Mouse (Mus musculus) lung, postnatal 36 days (tissue): ENCODE results near the gene Ralgps1.
A peak's percentile ranks its signal among the peaks of the same experiment; 100 is the strongest.

ENCODE experiments used
- DNase-seq: peaks from one replicate; pipeline ENCODE4 v3.0.0; 2022; ENCODE audit warnings: mixed read lengths

Gene Ralgps1

DNA sequence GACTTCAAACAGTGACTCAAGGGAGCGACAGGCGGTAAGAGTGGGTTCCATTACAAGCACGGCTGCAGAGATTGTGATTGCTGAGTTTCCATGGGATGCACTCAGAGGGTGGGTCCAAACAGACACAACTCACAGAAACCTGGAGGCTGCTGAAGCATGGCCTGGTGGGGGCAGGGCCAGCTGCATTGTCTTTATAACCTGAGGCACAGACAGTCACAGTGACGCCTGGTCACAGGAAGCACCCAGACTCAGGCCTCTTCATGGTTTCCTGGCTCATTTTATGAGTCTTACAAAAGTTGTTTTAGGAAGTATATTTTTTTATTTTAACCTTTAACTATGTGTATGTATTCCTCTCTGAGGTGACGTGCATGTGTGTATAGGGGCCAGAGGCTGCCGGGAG, 201.8 kb downstream of the Ralgps1 start:
- DNase-seq, result no peak

DNA sequence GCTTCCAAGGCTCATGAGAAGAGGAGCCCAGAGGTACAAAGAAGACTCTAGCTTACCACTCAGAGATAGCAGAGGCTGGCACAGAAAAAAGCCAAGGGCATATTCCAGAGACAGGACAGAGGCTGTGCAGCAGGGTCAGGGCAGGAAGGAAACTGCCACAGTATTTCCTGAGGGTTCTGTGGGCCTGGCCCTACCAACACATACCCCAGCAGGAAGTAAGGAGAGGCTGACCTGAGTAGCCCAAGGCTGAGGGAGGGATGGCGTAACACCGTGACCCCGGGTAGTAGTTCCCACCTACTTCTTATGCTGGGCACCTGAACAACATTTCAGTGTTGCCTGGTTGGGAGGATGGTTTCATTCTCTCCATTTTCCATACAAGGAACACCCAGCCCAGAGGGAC, 204.2 kb downstream of the Ralgps1 start:
- DNase-seq, result no peak

DNA sequence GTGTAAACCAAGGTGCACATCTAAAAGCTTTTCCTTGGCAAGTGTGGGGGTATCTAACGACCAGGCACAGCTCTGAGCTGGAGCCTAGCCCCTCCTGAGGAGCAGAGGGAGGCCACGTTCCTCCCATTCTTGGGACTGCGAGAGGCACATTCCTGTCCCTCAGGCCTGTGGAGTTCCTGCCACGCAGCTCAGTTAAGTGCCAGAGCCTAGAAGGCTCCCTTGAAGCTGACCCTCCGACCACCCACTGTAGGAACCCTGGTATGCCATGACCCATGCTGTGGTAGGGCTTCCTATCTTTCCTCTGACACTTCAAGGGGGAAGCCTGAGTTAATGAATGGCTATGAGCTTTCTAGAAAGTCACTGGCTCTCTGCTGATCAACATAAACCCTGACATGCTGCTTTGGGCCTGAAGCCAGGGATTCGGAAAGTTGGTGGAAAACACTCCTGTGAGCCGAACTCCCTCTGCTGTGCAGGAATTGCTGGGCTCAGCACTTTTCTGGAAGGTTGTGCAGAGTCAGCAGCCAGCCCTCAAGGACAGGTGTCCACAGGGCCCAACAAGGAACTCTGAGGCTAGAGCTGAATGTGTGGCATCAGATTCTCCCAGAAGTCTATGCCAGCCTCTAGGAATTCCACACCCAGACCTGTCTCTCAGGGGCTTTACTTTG, 205.4 kb downstream of the Ralgps1 start:
- no peak for DNase-seq

DNA sequence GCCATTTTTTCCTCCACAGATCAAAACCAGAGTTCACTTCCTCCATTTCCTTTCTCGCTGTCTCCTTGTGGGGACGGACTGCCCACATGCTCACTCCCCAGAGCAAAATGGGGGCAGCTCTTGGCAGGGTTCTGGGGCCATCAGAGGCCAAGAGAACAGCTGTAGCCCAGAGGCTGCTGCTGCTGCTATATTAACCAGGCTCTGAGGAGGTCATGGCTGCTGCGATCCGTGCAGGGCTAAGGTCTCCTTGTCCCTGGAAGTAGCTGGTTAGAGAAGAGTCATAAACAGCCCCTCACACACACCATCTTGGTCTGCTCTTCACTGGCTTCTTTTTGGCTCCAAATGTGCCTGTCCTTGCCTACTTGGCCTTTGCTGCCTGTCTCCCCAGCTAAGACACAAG, 206.1 kb downstream of the Ralgps1 start:
- no peak for DNase-seq

DNA sequence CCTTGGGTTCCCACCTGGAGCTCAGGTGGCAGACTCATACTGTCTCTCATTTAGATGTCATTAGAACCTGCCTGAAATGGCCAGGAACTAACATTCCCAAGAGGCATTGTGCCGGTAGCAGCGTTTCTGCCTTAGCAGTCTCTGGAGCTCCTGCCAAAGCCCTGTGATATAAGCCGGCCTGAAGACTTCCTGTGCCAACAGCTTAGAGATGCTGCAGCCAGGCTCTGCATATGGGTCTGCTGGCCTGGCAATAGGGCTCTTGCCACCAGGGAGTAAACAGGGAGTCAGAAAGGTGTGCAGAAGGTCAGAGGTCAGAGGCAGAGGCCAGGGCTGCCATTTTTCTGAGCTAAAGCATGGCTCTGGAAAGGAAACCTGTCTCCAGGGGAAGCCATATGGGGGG, 206.6 kb downstream of the Ralgps1 start:
- no peak for DNase-seq

DNA sequence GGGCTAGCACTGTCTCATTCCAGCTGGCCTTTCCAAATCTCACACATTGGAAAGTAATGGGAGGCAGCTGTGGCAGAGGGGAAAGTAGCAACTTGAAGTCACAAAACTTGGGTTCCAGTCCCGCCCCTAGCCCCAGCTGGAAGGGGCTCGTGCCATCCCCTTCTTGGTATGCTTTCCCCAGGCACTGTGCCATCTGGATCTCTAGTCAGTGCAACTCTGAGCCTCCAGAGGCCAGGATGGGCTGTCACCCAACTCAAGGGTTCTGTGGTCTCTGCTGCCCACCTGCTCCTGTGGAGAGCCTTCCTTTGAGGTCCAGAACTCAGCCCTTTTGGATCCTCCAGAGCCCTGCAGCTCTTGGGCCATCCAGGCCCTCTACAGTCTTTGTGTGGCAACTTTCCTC, 209.2 kb downstream of the Ralgps1 start:
- no peak for DNase-seq

DNA sequence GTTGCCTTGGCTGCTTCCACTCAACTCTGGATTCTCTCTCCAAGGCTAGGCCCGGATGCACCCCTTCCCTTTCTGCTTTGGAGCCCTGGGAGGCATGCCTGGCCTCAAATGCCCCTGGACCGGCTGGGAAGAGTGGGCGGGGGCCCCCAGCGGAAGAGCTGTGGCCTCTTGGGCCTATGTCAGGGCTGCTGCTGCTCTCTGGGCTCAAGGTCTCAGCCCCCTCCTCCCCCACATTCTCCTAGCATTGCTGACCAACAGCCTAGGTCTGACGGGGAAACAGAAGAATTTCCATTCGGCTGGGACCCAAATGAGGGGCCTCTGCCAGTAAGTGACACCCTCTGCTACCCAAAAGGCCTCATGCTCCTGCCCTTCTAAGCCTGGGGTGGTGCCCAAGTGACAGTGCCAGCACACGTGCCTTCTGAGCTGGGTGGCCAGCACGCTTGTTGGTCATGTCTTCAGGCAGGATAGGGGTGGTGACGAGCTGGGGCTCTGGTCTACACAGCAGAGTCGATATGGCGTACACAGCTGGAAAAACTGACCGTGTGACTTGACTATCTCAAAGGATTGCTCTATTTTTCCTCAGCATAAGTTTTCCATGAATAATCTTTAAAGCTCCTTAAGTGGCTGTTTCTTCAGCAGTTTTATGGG, 210.8 kb downstream of the Ralgps1 start:
- peak; percentile 44 for DNase-seq

DNA sequence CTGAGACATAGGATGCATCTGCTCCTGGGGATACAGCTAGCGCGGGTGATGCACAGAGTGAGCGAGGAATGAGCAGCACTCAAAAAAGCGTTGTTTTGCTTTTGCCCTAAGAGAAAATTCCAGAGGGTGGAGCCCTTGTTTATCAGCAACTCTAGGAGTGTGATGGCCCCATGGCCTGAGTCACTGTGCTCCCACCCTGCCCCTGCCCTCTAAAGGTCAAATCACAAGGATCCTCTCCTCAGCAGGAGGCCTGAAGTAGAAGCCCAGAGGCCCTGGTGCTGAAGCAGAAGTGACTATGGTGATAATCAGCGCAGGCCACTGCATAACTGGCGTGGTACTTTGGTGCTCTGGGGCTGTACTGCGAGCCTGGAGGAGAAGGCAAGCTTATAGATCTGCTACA, 211.7 kb downstream of the Ralgps1 start:
- no peak for DNase-seq

DNA sequence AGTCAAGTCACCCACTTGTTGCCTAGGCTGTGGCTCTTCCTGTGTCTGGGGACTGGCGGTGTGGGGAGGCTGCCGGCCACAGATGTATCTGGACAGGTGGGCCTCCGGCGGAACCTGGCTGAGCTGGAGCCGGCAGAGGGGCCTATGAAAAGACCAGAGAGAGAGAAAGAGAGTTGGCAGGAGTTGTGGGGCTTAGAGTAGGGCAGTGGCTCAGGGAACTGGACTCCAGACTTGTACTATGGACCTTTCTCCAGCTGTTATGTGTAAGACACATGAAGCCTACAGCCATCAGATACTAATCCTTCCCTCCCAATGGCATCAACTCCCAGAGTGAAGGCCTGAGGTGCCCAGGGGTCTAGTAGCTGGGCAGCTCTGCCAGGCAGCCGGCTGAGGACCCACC, 212.4 kb downstream of the Ralgps1 start:
- no peak for DNase-seq

DNA sequence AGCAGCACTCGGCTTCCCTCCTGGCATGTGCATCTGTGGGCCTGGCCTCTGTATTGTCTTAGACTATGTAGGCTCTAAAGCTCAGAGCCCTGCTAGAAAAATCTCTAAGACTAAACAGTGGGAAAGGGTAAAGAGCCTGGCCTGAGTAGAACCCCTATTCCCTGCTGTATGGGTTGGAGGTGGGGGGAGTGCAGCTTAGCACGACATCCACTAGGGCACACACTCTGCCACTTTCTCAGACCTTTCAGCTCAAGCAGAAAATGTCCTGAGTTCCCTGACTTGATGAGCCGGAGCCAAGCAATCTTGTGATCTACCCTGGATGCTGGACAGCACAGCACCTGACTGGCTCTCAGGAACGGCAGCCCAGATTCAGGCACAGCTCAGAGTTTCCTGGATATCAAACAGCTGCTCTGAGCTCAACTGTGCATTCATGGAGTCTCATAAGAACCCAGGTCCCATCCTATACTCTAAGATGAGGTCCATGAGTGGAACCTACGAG, 215.0 kb downstream of the Ralgps1 start:
- no peak for DNase-seq

DNA sequence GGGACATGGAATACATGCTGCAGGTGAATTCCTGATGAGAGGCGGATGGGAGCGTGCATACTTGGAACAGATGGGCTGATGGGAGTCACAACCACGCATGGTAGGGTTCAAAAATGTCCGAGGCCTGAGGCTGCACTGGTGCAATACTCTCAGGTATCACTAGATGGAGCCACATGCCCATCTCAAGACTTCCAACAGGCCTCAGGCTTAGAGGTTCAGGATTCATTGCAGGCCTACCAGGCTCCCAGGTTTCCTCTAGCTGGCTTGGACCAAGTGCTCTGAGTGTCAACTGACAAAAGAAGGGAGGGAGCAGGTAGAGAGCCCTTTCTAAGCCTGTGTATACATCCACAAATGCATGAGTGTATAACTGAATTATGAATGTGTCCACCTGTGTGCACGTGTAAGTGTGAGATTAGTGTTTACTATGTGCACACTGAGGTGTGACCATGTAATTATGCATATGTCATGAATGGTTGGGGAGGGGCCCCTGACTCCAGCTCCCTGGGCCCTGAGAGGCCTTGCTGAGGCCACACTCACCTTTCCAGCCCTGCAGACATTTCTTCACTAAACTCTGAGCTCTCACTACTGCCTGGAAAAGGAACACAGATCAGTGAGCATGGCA, 216.4 kb downstream of the Ralgps1 start:
- DNase-seq, result peak; percentile 84

DNA sequence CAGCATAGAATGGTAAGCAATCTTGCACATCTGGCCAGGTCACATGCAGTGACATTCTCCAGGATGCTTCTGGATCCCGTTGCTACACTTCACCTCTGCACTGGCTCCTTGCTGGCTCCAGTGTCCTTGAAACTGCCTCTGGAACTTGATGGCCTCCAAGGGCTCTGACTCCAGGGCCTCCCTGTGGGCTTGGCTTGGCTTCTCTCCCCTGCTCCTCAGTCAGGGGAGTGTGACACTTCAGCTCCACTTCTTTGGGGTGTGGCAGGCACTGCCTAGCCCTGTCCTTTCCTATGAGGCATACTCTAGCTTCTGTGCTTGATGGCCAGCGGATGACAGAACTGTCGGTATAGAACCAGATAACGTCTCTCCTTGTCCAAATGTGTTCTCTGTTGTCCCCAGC, 224.3 kb downstream of the Ralgps1 start:
- DNase-seq, result no peak

DNA sequence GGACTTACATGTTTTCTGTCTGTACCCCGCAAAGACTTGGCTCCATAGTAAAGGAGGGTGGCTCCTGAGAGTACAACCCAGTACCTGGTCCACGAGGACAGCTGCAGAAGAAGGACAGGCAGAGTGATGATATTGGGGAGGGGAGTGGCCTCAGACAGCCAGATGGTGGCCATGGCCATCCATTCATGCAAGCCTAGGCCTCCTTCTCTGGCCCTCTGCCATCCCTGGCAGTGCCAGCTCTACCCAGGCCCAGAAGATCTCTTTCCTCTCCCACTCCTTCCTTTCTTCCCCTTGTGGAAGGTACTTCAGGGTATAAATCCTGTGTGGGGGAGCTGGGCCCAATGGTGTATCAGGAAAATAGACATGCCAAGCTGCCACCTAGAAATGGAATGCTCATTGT, 228.0 kb downstream of the Ralgps1 start:
- DNase-seq, result no peak

DNA sequence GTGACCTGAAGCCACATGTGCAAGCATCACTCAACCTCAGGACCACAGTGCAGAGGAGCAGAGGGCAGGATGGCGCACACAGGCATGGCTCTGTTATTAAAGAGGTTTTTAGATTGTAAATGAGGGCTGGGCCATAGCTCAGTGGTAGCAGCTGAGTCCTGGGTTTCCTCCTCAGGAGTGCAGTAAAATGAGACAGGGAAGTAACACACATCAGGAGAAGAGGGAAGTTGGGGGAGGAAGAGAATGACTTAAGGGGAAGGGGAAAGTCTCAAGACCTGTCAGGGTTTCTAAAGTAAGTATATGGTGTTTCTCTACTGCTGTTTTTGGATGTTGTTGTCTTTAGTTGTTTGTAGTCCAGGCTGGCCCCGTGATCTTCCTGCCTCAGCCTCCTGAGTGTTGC, 232.8 kb downstream of the Ralgps1 start:
- no peak for DNase-seq

DNA sequence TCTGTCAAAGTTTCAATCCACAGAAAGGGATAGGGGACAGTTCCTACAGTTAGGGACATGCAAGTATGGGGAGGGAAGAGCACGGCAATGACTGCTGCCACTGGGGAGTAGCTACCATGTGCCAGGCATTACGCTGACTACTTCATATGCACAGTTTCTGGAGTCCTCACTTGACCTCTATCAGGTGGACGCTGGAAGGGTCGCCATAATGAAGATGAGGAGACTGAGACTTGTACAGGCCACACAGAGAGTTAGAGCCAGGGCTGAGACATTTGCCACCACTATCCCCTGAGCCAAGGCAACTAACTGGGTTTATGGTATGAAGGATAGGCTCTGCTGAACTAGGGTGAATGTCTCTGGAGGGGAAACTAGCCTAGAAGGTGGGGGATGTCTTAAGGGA, 233.6 kb downstream of the Ralgps1 start:
- DNase-seq, result no peak

DNA sequence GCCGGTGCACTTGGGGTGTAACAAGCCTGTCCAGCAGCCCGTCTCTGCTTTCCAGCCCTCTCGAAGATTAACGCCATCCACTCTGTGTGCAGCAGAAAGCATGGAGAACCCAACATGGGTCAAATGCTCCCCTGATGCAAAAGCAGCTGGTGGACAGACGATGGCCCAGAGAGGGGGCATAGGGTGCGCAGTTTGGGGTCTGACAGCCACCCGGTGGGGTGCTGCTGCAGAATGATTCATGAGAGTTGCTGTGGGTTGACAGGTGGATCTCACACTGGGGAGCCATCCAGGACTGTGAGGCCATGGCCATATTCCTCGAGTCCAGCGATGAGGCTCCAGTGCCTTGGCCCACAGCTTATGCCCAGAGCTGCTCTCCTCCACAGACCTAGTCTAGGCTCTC, 234.0 kb downstream of the Ralgps1 start:
- no peak for DNase-seq

DNA sequence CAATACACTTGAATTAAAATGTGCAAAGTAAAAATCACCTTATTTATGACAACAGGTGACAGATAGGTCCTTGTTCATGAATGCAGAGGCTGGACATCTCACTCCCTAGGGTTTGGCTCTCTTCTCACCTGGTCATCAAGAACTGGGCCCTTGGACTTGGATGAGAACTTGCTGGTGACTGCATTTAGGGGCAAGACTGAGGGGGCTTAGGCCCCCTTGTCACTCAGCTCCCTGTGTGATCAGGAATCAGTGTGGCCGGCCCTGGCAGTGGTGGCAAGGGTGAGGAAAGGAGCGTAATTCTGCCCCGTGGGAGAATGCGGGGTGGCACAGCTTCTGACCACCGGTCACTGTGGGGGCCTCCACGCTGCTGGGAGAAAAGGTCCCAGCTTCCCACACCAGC, 234.9 kb downstream of the Ralgps1 start:
- no peak for DNase-seq

DNA sequence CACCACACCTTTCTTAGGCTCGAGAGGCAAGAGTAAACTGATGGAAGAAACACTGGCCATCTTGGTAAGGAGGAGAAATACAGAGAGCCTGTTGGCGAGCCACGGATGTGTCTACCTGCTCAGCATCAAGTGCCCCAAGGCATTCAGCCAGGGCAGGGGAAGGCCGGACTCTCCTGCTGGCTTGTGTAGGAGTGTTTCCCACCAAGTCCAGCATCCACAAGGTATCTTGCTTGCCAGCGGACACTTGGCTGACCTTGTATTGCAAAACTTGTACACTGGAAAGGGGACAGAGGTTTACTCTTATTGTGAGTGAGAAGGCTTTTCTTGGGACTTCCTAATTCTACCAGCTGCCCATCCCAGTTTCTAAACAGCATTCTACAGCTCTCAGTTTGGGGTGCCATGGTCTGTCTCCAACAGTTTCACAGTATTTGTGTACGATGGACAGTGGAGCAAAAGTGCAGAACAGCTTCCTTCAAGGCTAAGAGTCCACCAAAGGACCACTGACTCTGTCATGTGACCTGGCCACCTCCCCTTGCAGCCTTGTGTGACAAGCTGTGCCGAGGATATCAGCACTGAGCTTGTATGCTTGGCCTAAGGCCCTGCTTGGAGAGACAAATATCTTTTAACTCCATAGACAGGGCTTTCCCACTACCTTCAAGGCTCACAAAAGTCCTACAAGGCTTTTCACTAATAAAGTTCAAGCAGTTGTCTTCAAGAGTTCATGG, 236.4 kb downstream of the Ralgps1 start:
- no peak for DNase-seq

DNA sequence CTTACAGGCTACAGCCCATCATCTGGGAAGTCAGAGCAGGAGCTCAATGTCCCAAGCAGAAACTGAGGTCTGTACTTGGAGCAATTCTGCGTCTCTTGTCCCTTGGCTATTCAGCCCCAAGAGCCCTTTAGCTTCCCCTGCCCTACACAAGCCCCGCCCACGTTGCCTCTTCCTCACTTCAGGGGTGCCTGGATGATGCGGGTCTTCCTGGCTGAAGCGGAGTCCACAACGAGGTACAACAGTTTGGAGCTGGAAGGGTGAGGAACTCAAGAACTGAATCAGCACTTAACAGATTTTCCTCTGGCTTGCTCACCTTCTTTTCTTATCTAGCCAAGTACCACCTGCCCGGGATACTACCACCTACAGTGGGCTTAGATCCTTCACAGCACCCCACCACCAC, 239.0 kb downstream of the Ralgps1 start:
- DNase-seq, result no peak

DNA sequence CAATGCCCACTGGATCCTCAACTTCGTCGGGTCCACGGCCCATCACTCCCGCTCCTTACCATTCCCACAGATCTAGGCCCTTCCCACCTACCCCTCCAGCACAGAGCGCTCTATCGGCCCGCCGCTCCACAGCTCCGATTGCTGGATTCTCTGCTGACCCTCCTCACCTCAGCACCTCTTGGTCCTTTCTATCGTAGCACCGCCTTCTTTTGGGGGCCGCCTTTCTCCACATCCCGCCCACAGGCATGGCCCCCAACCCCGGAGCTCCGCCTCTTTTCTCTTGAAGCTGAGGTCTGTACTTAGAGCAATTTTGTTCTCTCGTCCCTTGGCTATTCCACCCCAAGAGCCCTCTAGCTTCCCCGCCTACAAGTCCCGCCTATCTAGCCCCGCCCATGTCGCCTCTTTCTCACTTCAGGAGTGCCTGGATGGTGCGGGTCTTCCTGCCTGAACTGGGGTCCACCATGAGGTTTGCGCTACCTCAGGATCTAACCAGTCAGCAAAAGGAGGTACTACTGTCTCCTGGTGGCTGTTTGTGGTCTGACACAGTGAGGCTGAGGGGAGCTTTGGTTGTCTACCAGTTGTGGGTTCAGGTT, 239.7 kb downstream of the Ralgps1 start, which contains the start of gene Garnl3:
TSS of gene Garnl3 (minus strand) at position 155 of the 593 bp plus-strand sequence.
- DNase-seq, result peak; percentile 82

DNA sequence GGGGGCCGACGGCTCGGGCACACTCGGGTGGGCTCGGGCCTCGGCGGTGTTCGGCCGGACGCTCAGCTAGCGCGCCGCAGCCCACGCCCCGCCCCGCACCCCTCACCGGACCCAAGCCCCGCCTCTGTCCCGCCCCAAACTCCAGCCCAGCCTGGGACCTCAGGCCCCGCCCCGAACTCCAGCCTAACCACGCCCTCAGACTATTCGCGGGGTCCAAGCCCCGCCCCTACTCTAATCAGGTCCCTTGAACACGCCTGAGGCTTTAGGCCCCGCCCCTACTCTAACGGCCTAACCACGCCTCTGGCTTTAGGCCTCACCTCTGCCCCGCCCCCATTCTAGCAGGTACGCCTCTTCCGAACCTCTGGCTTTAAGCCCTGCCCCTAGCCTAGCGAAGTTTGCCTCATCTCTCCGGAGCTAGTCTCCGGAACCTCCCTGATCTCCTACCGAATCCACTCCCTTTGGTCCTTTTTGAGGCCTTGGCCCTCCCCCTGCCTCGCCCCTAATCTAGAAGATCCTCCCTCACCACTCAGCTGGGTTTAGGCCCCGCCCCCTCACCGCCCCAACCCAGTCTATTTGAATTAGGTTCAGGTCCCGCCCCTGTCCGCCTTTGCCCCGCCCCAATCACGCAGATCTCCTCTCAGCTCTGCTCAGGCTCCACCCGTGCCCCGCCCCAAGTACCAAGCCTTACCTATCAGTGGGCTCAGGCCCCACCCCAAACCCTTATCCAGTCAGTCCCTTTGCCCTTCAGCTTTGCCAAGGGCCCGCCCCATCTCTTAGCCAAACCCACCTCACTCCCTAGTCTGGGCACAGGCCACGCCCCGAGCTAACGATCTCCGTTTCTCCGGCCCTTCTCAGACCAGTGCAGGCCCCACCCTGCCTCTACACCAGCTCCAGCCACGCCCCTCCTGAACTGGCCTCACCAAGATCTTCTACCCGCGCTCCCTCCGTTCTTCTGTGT, 240.5 kb downstream of the Ralgps1 start:
- DNase-seq, result peak; percentile 100

DNA sequence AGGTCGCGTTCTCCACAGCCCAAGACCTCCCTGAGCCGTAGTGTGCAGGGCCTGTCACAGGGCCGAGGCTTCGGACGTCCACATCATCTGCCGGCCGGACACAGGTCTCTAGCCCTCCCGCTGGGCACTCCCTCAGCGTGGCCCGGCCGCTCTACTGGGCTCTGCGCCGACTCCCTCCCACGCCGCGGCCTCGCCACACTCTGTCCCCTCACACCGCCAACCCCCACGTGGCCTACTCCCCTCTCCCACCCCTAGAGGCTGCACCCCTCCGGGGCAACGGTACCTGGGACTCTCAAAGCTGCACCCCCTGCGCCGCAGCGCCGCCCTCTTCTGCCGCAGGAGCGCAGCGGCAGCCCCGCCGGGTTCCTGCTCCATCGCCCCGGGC, 241.2 kb downstream of the Ralgps1 start:
- no peak for DNase-seq
